Mouse (Mus musculus) brain, embryonic 18.5 days (tissue): Measurements from ENCODE around the gene Cdca8.

Experiments used
- DNase-seq: peaks from one replicate; pipeline ENCODE4 v3.0.0-alpha.2; 2012; ENCODE audit warnings: low read depth, low spot score

Gene Cdca8

DNA sequence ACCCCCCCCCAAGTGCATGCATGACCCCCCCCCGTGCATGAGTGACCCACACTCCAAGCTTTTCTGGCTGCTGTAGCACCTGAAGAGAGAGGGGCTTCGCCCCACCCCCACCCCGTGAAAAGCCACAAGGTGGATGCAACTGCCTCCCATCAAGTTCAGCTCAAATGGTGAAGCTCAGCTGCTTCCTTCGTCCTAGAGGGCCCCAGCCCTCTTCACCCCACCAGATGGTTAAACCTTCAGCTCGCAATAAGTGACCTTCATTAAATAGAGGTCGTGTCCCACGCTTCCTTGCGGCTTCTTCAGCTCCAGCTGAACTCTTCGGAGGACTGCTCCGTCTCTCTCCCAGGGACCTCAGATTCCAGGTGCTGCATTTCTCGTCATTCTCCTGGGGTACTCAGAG, 58.5 kb downstream of the Cdca8 start, which contains the start of gene Epha10:
Epha10 (plus strand) TSS at position 301 of the 400 bp plus-strand sequence.
- DNase-seq, result no peak

DNA sequence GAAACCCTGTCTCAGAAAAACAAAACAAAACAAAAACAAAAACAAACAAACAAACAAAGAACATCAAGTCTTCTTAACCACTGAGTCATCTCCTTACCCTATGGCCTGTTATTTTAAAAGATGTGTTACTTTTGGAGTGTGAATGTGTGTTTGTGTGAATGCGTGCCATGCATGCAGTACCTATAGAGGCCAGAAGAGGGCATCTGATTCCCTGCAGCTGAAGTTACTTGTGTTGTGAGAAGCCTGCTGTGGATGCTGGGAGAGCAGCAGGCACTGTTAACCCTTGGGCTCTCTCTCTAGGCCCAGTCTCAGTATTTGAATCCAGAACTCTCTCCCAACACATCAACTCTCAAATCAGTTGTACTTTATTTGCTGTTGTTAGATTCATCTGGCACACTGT, 66.4 kb downstream of the Cdca8 start:
- no peak for DNase-seq
